Mouse (Mus musculus) lung, adult 2 months (tissue): Measurements from ENCODE around the gene Xpo1.

Source experiments
- CTCF ChIP-seq: fragments of 200-500 bp; IDR thresholded peaks from 2 replicates; pipeline ENCODE4 v1.5.1; 2011; ENCODE audit warnings: mild to moderate bottlenecking, low read length, control low read depth; ENCODE audit not compliant: insufficient read depth
- POLR2A ChIP-seq: fragments of 200-500 bp; IDR thresholded peaks from 2 replicates; pipeline ENCODE4 v1.6.1; 2011; ENCODE audit warnings: low read depth, mild to moderate bottlenecking, control low read depth, low read length, borderline replicate concordance; ENCODE audit errors: extremely low read depth

DNA sequence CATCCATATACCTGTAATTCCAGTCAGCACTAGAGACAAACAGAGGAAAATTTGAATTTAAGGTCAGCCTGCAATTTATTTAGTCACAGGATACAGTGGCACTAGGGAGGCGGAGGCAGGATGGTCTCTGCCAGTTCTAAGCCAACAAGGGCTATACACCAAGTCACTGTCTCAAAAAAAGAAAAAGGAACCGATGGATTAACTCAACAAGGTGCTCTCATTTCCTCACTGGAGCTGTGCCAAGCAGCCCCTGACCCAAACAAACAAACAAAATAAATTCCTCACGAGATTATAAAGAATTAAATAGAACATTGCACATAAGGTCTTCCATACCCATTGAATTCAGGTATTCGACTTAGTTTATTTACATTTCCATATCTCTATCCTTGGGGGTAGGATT, 1.9 kb upstream of the Xpo1 start:
- TF ChIP-seq CTCF (no peak), POLR2A (no peak)
